Mouse (Mus musculus) neural tube, embryonic 14.5 days (tissue): ENCODE data around the gene Olfr64. TPM values are rescaled to one million over a fixed set of nuclear protein-coding genes. Genes with fewer than 3 reads are reported as not detected.

Source experiments
- ATAC-seq: fragments of 200-750 bp; cut with Nextera tagmentation; 2 replicates; pipeline ENCODE4 v1.8.0; 2017; ENCODE audit warnings: low read depth, mild to moderate bottlenecking, moderate TSS enrichment, moderate library complexity
- H3K27ac ChIP-seq: fragments of 300-500 bp; sonication (generic); 2 replicates; pipeline ENCODE4 v1.5.1; 2014; ENCODE audit warnings: low read depth, mild to moderate bottlenecking, control low read depth, low read length, moderate library complexity, mixed read lengths
- H3K27me3 ChIP-seq: fragments of 300-500 bp; sonication (generic); 2 replicates; pipeline ENCODE4 v1.6.1; 2014; ENCODE audit warnings: low read length; ENCODE audit not compliant: control insufficient read depth, insufficient read depth
- H3K36me3 ChIP-seq: fragments of 300-500 bp; sonication (generic); 2 replicates; pipeline ENCODE4 v1.6.1; 2014; ENCODE audit warnings: low read length, mixed read lengths; ENCODE audit not compliant: control insufficient read depth, insufficient read depth
- H3K4me1 ChIP-seq: fragments of 300-500 bp; sonication (generic); 2 replicates; pipeline ENCODE4 v1.6.1; 2014; ENCODE audit warnings: low read length; ENCODE audit not compliant: control insufficient read depth, insufficient read depth
- H3K4me2 ChIP-seq: fragments of 300-500 bp; sonication (generic); 2 replicates; pipeline ENCODE4 v1.6.1; 2014; ENCODE audit warnings: mild to moderate bottlenecking, low read depth, low read length, control low read depth
- H3K4me3 ChIP-seq: fragments of 300-500 bp; sonication (generic); 2 replicates; pipeline ENCODE4 v1.5.1; 2014; ENCODE audit warnings: low read depth, low read length, control low read depth, mixed read lengths
- H3K9ac ChIP-seq: fragments of 300-500 bp; sonication (generic); replicated peaks from 2 replicates; pipeline ENCODE4 v1.6.1; 2014; ENCODE audit warnings: low read depth, mild to moderate bottlenecking, control low read depth, low read length, mixed read lengths
- H3K9me3 ChIP-seq: fragments of 300-500 bp; sonication (generic); 2 replicates; pipeline ENCODE4 v1.6.1; 2016; ENCODE audit warnings: low read length; ENCODE audit not compliant: control insufficient read depth
- WGBS: fragments of 180-500 bp; shearing (Covaris S2); extraction: QIAGEN DNeasy Blood & Tissue Kit; methylation state at CpG from one replicate; pipeline ENCODE4 v1.1.7; 2014; 5-methylcytosine and 5-hydroxymethylcytosine counted together
- polyA plus RNA-seq: library from polyadenylated mRNA; unstranded; fragments of >200 nt; fragmentation: Nextera tagmentation; extraction: Ambion mirVana; gene quantifications from 2 replicates; pipeline ENCODE4 v1.2.1, GENCODE M21; 2014

Gene Olfr64
- polyA plus RNA-seq, 1 experiment from 2014 or later: not detected

- Histone ChIP-seq H3K4me2 (no peak overlapping the region), H3K9me3 (no peaks in the 10 kb centered on the region), H3K27ac (no peak overlapping the region), H3K27me3 (no peaks in the 10 kb centered on the region), H3K4me3 (no peak overlapping the region), H3K36me3 (no peaks in the 10 kb centered on the region), H3K4me1 (no peaks in the 10 kb centered on the region), H3K9ac (no peak overlapping the region)
- no peak for ATAC-seq
- WGBS: 34% methylated on average over 2 of the region's 2 CpGs
These were observed 49.6 kb downstream of the Olfr64 start for GRCm38 (mm10) chr7:103844525-103845325.

DNA sequence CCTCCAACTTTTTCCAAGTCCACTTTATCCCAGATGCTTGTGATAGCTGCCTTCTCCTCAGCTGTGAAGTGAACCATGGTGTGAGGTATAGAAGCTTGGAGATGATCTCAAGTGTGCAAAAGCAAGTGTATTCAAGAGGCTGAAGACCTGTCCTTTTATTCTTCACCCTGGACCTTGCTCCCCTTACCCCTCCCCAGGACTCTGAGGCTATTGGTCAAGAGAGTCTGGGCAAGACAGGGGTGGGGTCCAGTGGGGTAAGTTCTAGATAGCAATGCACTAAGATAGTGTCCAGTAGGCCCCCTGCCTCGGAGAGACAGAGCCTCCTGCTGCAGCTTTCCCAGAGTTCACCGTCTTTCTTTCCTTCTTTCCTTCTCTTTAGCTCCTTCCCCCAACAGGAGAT, 51.3 kb downstream of the Olfr64 start, which contains the start of gene Hbb-bh1:
TSS of gene Hbb-bh1 (minus strand) at position 131 of the 400 bp plus-strand sequence.
- no peaks in the 10 kb centered on the region for H3K27me3 ChIP-seq
- no peaks in the 10 kb centered on the region for H3K36me3 ChIP-seq
- 94% methylated on average over 2 of the region's 2 CpGs for WGBS
- no peak within 1 kb of the TSS for H3K4me3 ChIP-seq
- no peaks in the 10 kb centered on the region for H3K4me1 ChIP-seq
- H3K9me3 ChIP-seq: no peaks in the 10 kb centered on the region
- no peak within 1 kb of the TSS for H3K9ac ChIP-seq
- no peak for ATAC-seq
- H3K27ac ChIP-seq: no peak within 1 kb of the TSS
- no peak within 1 kb of the TSS for H3K4me2 ChIP-seq

DNA sequence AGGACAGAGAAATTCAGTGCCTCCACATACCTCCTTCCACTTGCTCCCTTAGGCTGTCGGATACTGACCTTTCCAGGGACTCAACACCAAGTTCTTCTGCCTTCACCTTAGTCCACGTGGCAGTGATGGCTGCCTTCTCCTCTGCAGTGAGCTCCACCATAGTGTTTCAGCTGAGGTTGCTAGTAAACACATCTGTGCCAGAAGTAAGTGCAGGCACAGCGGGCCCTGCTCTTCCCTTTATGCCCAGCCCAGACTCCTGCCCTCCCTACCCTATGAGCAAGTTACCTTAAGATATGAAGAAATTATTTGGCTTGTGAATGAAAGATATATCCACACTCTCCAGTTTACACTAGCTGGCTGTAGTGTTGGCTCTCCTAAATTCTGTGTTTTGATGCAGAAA, 54.0 kb downstream of the Olfr64 start, which contains the start of gene Hbb-bh2:
TSS of gene Hbb-bh2 (minus strand) at position 253 of the 400 bp plus-strand sequence.
- Histone ChIP-seq H3K27ac (no peak within 1 kb of the TSS), H3K4me1 (no peaks in the 10 kb centered on the region), H3K4me2 (no peak within 1 kb of the TSS), H3K36me3 (no peaks in the 10 kb centered on the region), H3K9me3 (no peaks in the 10 kb centered on the region), H3K27me3 (no peaks in the 10 kb centered on the region), H3K9ac (no peak within 1 kb of the TSS), H3K4me3 (no peak within 1 kb of the TSS)
- no peak for ATAC-seq
- WGBS: 76% methylated on average over 3 of the region's 3 CpGs

Other genes with a start within 250 kb of the Olfr64 start
- gene Olfr623, start 230.8 kb downstream of the Olfr64 start, polyA plus RNA-seq: not detected in 2 replicates
- not detected in 2 replicates for gene Olfr624, start 223.3 kb downstream of the Olfr64 start, polyA plus RNA-seq
- not detected in 2 replicates for gene Olfr625-ps1, start 211.8 kb downstream of the Olfr64 start, polyA plus RNA-seq
- gene Olfr243, start 179.8 kb downstream of the Olfr64 start, polyA plus RNA-seq: not detected in 2 replicates
- not detected in 2 replicates for gene Olfr628, start 164.1 kb downstream of the Olfr64 start, polyA plus RNA-seq
- gene Olfr629, start 149.5 kb downstream of the Olfr64 start, polyA plus RNA-seq: not detected in 2 replicates
- not detected in 2 replicates for gene Olfr630, start 137.2 kb downstream of the Olfr64 start, polyA plus RNA-seq
- not detected in 2 replicates for gene Olfr69, start 122.9 kb downstream of the Olfr64 start, polyA plus RNA-seq
- gene Olfr68, start 114.8 kb downstream of the Olfr64 start, polyA plus RNA-seq: not detected in 2 replicates
- gene Olfr67, start 102.7 kb downstream of the Olfr64 start, polyA plus RNA-seq: not detected in 2 replicates
- gene Hbb-bt, start 80.5 kb downstream of the Olfr64 start, polyA plus RNA-seq: 1,217 and 1,461 TPM in 2 replicates
- gene Hbb-bs, start 66.4 kb downstream of the Olfr64 start, polyA plus RNA-seq: 2,922 and 4,105 TPM in 2 replicates
- not detected in 2 replicates for gene Hbb-bh2, start 54.0 kb downstream of the Olfr64 start, polyA plus RNA-seq
- 1.5 and 5.1 TPM in 2 replicates for gene Hbb-bh1, start 51.3 kb downstream of the Olfr64 start, polyA plus RNA-seq
- gene Hbb-y, start 41.3 kb downstream of the Olfr64 start, polyA plus RNA-seq: 261 and 1,449 TPM in 2 replicates
- gene Olfr66, start 8.2 kb downstream of the Olfr64 start, polyA plus RNA-seq: not detected in 2 replicates
- gene Olfr65, start 9.0 kb upstream of the Olfr64 start, polyA plus RNA-seq: not detected in 2 replicates
- gene Olfr631, start 34.3 kb upstream of the Olfr64 start, polyA plus RNA-seq: not detected in 2 replicates
- not detected in 2 replicates for gene Olfr632, start 39.9 kb upstream of the Olfr64 start, polyA plus RNA-seq
- gene Olfr633, start 50.0 kb upstream of the Olfr64 start, polyA plus RNA-seq: not detected in 2 replicates
- 0.03 TPM in 1 of 2 replicates, not detected in the other for gene Olfr635, start 76.7 kb upstream of the Olfr64 start, polyA plus RNA-seq
- gene Olfr638, start 104.3 kb upstream of the Olfr64 start, polyA plus RNA-seq: not detected in 2 replicates
- gene Olfr639, start 122.8 kb upstream of the Olfr64 start, polyA plus RNA-seq: 0.04 TPM in 1 of 2 replicates, not detected in the other
- gene Olfr640, start 131.1 kb upstream of the Olfr64 start, polyA plus RNA-seq: not detected in 2 replicates
- not detected in 2 replicates for gene Olfr641, start 141.0 kb upstream of the Olfr64 start, polyA plus RNA-seq
- not detected in 2 replicates for gene Olfr642, start 158.2 kb upstream of the Olfr64 start, polyA plus RNA-seq
- not detected in 2 replicates for gene 4930516K23Rik, start 167.0 kb upstream of the Olfr64 start, polyA plus RNA-seq
- gene Olfr644, start 177.4 kb upstream of the Olfr64 start, polyA plus RNA-seq: not detected in 2 replicates
- gene Olfr645, start 191.0 kb upstream of the Olfr64 start, polyA plus RNA-seq: not detected in 2 replicates
- gene Olfr646, start 210.4 kb upstream of the Olfr64 start, polyA plus RNA-seq: not detected in 2 replicates
- not detected in 2 replicates for gene Ubqln5, start 235.3 kb upstream of the Olfr64 start, polyA plus RNA-seq
- gene Olfr643, start 242.9 kb upstream of the Olfr64 start, polyA plus RNA-seq: not detected in 2 replicates
- not detected in 2 replicates for gene Ubqln3, start 248.8 kb upstream of the Olfr64 start, polyA plus RNA-seq